Mouse (Mus musculus): ENCODE data around the gene Nelfa. TPM values are rescaled to one million over a fixed set of nuclear protein-coding genes. Genes with fewer than 3 reads are reported as not detected.

Nelfa gene
- polyA plus RNA-seq, 1 experiment: 22.0 TPM

DNA sequence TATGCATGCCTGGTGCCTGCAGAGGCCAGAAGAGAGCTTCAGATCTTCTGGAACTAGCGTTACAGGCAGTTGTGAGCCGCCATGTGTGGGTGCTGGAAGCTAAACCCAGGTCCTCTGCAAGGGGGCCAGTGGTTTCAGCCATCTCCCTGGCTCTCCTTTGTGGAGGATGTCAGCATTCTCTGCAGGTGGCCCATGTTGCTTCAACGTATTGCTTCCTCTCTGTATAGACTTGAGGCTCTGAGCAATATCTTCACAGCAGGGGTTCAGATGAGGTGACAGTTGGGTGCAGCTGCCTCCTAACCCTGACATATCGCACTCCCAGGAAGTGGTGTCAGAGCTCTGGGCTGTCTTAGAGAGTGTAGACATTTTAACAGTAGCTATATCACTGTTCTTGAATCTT lies 84.7 kb downstream of the Nelfa start:
- TF ChIP-seq CTCF (IDR thresholded peaks at IDR 0.05; ENCODE audit: borderline replicate concordance, insufficient read depth, low read length): no peak
- Histone ChIP-seq H3K4me1 (ENCODE audit: control insufficient read depth, insufficient read depth, low read length) (no peaks in the 10 kb centered on the region), H3K27ac (ENCODE audit: insufficient read depth, low read length) (no peak overlapping the region), H3K4me3 (ENCODE audit: insufficient read depth, low read length) (no peak overlapping the region)

Other genes starting within 250 kb of the Nelfa start
- gene Fgfr3, start 214.7 kb downstream of the Nelfa start, polyA plus RNA-seq (2011; ENCODE audit: insufficient read length, low read depth, missing spikeins): 0.97 and 1.7 TPM in 2 replicates
- gene Letm1, start 153.6 kb downstream of the Nelfa start, polyA plus RNA-seq (2011; ENCODE audit: insufficient read length, low read depth, missing spikeins): 27.0 and 27.2 TPM in 2 replicates
- gene Nsd2, start 115.7 kb downstream of the Nelfa start, polyA plus RNA-seq (2011; ENCODE audit: insufficient read length, low read depth, missing spikeins): 63.8 and 103 TPM in 2 replicates
- gene Gm1673, start 47.0 kb upstream of the Nelfa start, polyA plus RNA-seq (2011; ENCODE audit: insufficient read length, low read depth, missing spikeins): 9.6 and 15.7 TPM in 2 replicates
- gene Nat8l, start 59.6 kb upstream of the Nelfa start, polyA plus RNA-seq (2011; ENCODE audit: insufficient read length, low read depth, missing spikeins): 0.12 and 0.32 TPM in 2 replicates
- 0.48 and 0.61 TPM in 2 replicates for gene Poln, start 233.0 kb upstream of the Nelfa start, polyA plus RNA-seq (2011; ENCODE audit: insufficient read length, low read depth, missing spikeins)
- 19.3 and 31.2 TPM in 2 replicates for gene Haus3, start 233.1 kb upstream of the Nelfa start, polyA plus RNA-seq (2011; ENCODE audit: insufficient read length, low read depth, missing spikeins)

Data from embryonic fibroblast, embryonic 13.5 days (primary cell).